Mouse (Mus musculus): ENCODE measurements around the gene Sec23a. TPM values are rescaled to one million over a fixed set of nuclear protein-coding genes. Genes with fewer than 3 reads are reported as not detected.

The Sec23a gene
- total and polyA plus RNA-seq, 3 experiments: 19.0 to 42.5 (median 39.5) TPM

DNA sequence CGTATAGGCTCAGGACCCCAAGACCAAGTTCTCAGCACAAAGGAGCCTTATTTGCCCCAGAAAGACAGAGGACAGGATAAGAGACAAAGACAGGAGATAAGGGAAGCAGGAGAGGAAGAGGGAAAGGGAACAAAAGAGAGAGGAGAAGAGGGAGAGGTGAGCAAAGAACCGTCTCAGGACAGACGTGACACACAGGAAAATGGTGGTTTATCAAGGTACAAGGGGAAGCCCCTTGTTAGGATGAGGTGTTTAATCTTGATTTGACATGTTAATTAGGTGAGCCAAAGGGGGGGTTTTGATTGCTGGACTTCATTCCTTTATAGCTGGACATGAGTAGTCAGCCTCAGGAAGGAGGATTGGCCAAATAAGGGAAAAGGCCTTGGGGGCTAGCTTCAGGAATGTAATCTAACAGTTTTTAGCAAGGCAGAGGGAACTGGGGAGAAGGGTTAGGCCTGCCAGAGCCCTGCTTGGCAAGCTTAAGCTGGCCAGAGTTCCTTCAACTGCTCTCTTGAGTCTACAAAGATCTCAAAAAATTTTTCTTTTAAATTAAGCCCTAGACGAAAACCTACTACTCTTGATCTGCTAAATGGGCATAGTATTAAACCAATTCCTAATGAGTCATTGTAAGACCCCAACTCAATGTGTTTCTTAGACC lies 43.5 kb upstream of the Sec23a start:
- Histone ChIP-seq H3K4me1 (ENCODE audit: control insufficient read depth, insufficient read depth, low read length) (peaks cover 7% of the 10 kb centered on the region; the same call in 1 of the 2 replicates), H3K9ac (ENCODE audit: low read depth, low read length) (no peak overlapping the region), H3K27me3 (ENCODE audit: control insufficient read depth, insufficient read depth, low read length) (no peaks in the 10 kb centered on the region), H3K27ac (no peak overlapping the region), H3K79me2 (replicated peaks; ENCODE audit: control insufficient read depth, insufficient read depth, low read length) (peaks cover 15% of the 10 kb centered on the region), H3K36me3 (ENCODE audit: control insufficient read depth, insufficient read depth, low read length) (peaks cover 8% of the 10 kb centered on the region), H3K4me3 (no peak overlapping the region)
- intact Hi-C loops (cut with DNase I): loop anchor here (5.0 kb wide), 1 partner anchor 162 kb away; the partner anchor contains the start of gene Fbxo33
- no peak for DNase-seq
- 62% methylated on average over 4 of the region's 4 CpGs for WGBS
- no peak for TF ChIP-seq CTCF (IDR thresholded peaks at IDR 0.05)
- TF ChIP-seq POLR2A (IDR thresholded peaks at IDR 0.05; ENCODE audit: insufficient read depth, low read depth, low read length): no peak
- no peak for TF ChIP-seq EP300 (IDR thresholded peaks at IDR 0.05; ENCODE audit: insufficient read depth, low read depth, low read length)

- Histone ChIP-seq H3K4me3 (no peak overlapping the region), H3K9ac (ENCODE audit: low read depth, low read length) (no peak overlapping the region), H3K79me2 (replicated peaks; ENCODE audit: control insufficient read depth, insufficient read depth, low read length) (peaks cover 15% of the 10 kb centered on the region), H3K4me1 (ENCODE audit: control insufficient read depth, insufficient read depth, low read length) (peaks cover 2% of the 10 kb centered on the region; the same call in 1 of the 2 replicates), H3K36me3 (ENCODE audit: control insufficient read depth, insufficient read depth, low read length) (peaks cover 10% of the 10 kb centered on the region), H3K27me3 (ENCODE audit: control insufficient read depth, insufficient read depth, low read length) (no peaks in the 10 kb centered on the region), H3K27ac (no peak overlapping the region)
- no peak for TF ChIP-seq POLR2A (IDR thresholded peaks at IDR 0.05; ENCODE audit: insufficient read depth, low read depth, low read length)
- no peak for TF ChIP-seq CTCF (IDR thresholded peaks at IDR 0.05)
- TF ChIP-seq EP300 (IDR thresholded peaks at IDR 0.05; ENCODE audit: insufficient read depth, low read depth, low read length): no peak
- DNase-seq: no peak
- intact Hi-C loops (cut with DNase I): no loop called here
Observed at GRCm38 (mm10) chr12:59053976-59054375, 42.2 kb upstream of the Sec23a start.

GRCm38 (mm10) chr12:59053166-59053565 lies 41.3 kb upstream of the Sec23a start:
- Histone ChIP-seq H3K27ac (no peak overlapping the region), H3K27me3 (ENCODE audit: control insufficient read depth, insufficient read depth, low read length) (no peaks in the 10 kb centered on the region), H3K79me2 (replicated peaks; ENCODE audit: control insufficient read depth, insufficient read depth, low read length) (peaks cover 12% of the 10 kb centered on the region), H3K9ac (ENCODE audit: low read depth, low read length) (no peak overlapping the region), H3K4me3 (no peak overlapping the region), H3K36me3 (ENCODE audit: control insufficient read depth, insufficient read depth, low read length) (peaks cover 6% of the 10 kb centered on the region), H3K4me1 (ENCODE audit: control insufficient read depth, insufficient read depth, low read length) (no peaks in the 10 kb centered on the region; the same call in 1 of the 2 replicates)
- WGBS: 75% methylated on average over 5 of the region's 5 CpGs
- TF ChIP-seq POLR2A (IDR thresholded peaks at IDR 0.05; ENCODE audit: insufficient read depth, low read depth, low read length): no peak
- no peak for TF ChIP-seq CTCF (IDR thresholded peaks at IDR 0.05)
- no peak for TF ChIP-seq EP300 (IDR thresholded peaks at IDR 0.05; ENCODE audit: insufficient read depth, low read depth, low read length)
- intact Hi-C loops (cut with DNase I): no loop called here
- no peak for DNase-seq

- Histone ChIP-seq H3K36me3 (ENCODE audit: control insufficient read depth, insufficient read depth, low read length) (peaks cover 6% of the 10 kb centered on the region), H3K27me3 (ENCODE audit: control insufficient read depth, insufficient read depth, low read length) (no peaks in the 10 kb centered on the region), H3K9ac (ENCODE audit: low read depth, low read length) (no peak overlapping the region), H3K4me3 (no peak overlapping the region), H3K79me2 (replicated peaks; ENCODE audit: control insufficient read depth, insufficient read depth, low read length) (peaks cover 11% of the 10 kb centered on the region), H3K27ac (no peak overlapping the region), H3K4me1 (ENCODE audit: control insufficient read depth, insufficient read depth, low read length) (no peaks in the 10 kb centered on the region; the same call in 1 of the 2 replicates)
- DNase-seq: no peak
- intact Hi-C loops (cut with DNase I): no loop called here
- TF ChIP-seq EP300 (IDR thresholded peaks at IDR 0.05; ENCODE audit: insufficient read depth, low read depth, low read length) (no peak), CTCF (IDR thresholded peaks at IDR 0.05) (no peak), POLR2A (IDR thresholded peaks at IDR 0.05; ENCODE audit: insufficient read depth, low read depth, low read length) (no peak)
- WGBS: 85% methylated on average over 3 of the region's 3 CpGs
Observed at GRCm38 (mm10) chr12:59052470-59052869, 40.7 kb upstream of the Sec23a start.

DNA sequence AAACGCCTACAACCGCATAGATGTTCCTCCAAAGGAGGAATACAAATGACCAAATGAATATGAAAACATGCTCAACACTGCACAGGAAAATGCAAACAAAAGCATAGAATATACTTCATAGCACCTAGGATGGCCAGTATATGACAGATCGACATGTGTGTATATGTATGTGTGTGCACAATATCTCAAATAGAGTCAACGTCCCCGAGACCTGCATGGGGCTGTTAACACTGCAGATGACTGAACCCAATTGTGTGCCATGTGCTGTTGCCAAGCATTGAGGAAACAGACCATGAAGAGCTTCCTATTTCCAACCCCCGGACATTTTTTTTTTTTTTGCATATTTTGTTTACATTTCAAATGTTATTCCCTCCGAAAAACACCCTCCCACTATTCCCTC lies 29.0 kb upstream of the Sec23a start:
- H3K4me1 ChIP-seq (ENCODE audit: control insufficient read depth, insufficient read depth, low read length): peaks cover 2% of the 10 kb centered on the region
- no peak overlapping the region for H3K9ac ChIP-seq (ENCODE audit: low read depth, low read length)
- no peaks in the 10 kb centered on the region for H3K79me2 ChIP-seq (replicated peaks; ENCODE audit: control insufficient read depth, insufficient read depth, low read length)
- no peaks in the 10 kb centered on the region for H3K27me3 ChIP-seq (ENCODE audit: control insufficient read depth, insufficient read depth, low read length)
- no peak overlapping the region for H3K27ac ChIP-seq
- TF ChIP-seq EP300 (IDR thresholded peaks at IDR 0.05; ENCODE audit: insufficient read depth, low read depth, low read length) (no peak), CTCF (IDR thresholded peaks at IDR 0.05) (no peak)
- no peak overlapping the region for H3K4me3 ChIP-seq
- H3K36me3 ChIP-seq (ENCODE audit: control insufficient read depth, insufficient read depth, low read length): no peaks in the 10 kb centered on the region; the same call in none of the 2 replicates
- no peak for DNase-seq
- WGBS: 39% methylated on average over 7 of the region's 7 CpGs
- intact Hi-C loops (cut with DNase I): no loop called here

All from heart, adult 2 months (tissue).